Mouse (Mus musculus) MEL (cell line): ENCODE data around the gene Rexo4. TPM values are rescaled to one million over a fixed set of nuclear protein-coding genes. Genes with fewer than 3 reads are reported as not detected.
A peak's percentile ranks its signal among the peaks of the same experiment; 100 is the strongest.

Experiments used
- DNase-seq: peaks from one replicate; pipeline ENCODE4 v3.0.0; 2011; ENCODE audit warnings: low read depth, low spot score
- H3K27ac ChIP-seq: 2 replicates; pipeline ENCODE4 v1.5.1; 2012; ENCODE audit warnings: low read depth, mild to moderate bottlenecking, control low read depth, low read length, moderate library complexity; ENCODE audit not compliant: control insufficient read depth
- H3K27me3 ChIP-seq, 2 experiments: fragments of 150-350 bp in 1 of 2; sonication (generic) in 1 of 2; 2 replicates each; pipeline ENCODE4 v1.6.1; 2012; ENCODE audit warnings: low read length in 2 of 2, mild to moderate bottlenecking in 2 of 2, improper control_type of control experiment in 1 of 2, moderate library complexity in 1 of 2; ENCODE audit not compliant: insufficient read depth in 2 of 2, control insufficient read depth in 1 of 2
- H3K36me3 ChIP-seq, 2 experiments: 2 replicates each; pipeline ENCODE4 v1.6.1; 2012 to 2014; ENCODE audit warnings: low read length in 2 of 2, improper control_type of control experiment in 1 of 2, inconsistent platforms in 1 of 2, mild to moderate bottlenecking in 1 of 2; ENCODE audit not compliant: insufficient read depth in 2 of 2, control insufficient read depth in 1 of 2
- H3K4me1 ChIP-seq, 2 experiments: fragments of 150-350 bp in 1 of 2; sonication (generic) in 1 of 2; 2 replicates each; pipeline ENCODE4 v1.6.1; 2012; ENCODE audit warnings: low read length in 2 of 2, improper control_type of control experiment in 1 of 2, mild to moderate bottlenecking in 1 of 2; ENCODE audit not compliant: insufficient read depth in 2 of 2, control insufficient read depth in 1 of 2
- H3K4me3 ChIP-seq, 2 experiments: fragments of 150-350 bp in 1 of 2; sonication (generic) in 1 of 2; 2 replicates each; pipeline ENCODE4 v1.5.1; 2012; ENCODE audit warnings: low read depth in 2 of 2, low read length in 2 of 2, mild to moderate bottlenecking in 2 of 2, moderate library complexity in 2 of 2, control low read depth in 1 of 2, improper control_type of control experiment in 1 of 2; ENCODE audit not compliant: control insufficient read depth in 1 of 2, insufficient read depth in 1 of 2
- H3K79me2 ChIP-seq: 2 replicates; pipeline ENCODE4 v1.6.1; 2012; ENCODE audit warnings: mild to moderate bottlenecking, low read length, moderate library complexity; ENCODE audit not compliant: control insufficient read depth, poor library complexity, insufficient read depth
- H3K9ac ChIP-seq: 2 replicates; pipeline ENCODE4 v1.6.1; 2012; ENCODE audit warnings: low read depth, mild to moderate bottlenecking, control low read depth, low read length, moderate library complexity; ENCODE audit not compliant: control insufficient read depth, poor library complexity, severe bottlenecking
- H3K9me3 ChIP-seq: fragments of 150-350 bp; sonication (generic); replicated peaks from 2 replicates; pipeline ENCODE4 v1.6.1; 2012; ENCODE audit warnings: mild to moderate bottlenecking, low read length, improper control_type of control experiment, moderate library complexity; ENCODE audit not compliant: insufficient read depth
- BHLHE40 ChIP-seq: IDR thresholded peaks from 2 replicates; pipeline ENCODE4 v1.6.1; 2012; ENCODE audit warnings: low read depth, mild to moderate bottlenecking, inconsistent platforms, low read length, improper control_type of control experiment, borderline replicate concordance
- CTCF ChIP-seq, 3 experiments: IDR thresholded peaks in 2 of 3; conservative IDR thresholded peaks in 1 of 3; 2 replicates each; pipeline ENCODE4 v1.5.1; 2011 to 2012; ENCODE audit warnings: low read length in 3 of 3, low read depth in 2 of 3, mild to moderate bottlenecking in 2 of 3, improper control_type of control experiment in 1 of 3, inconsistent platforms in 1 of 3, mixed read lengths in 1 of 3, moderate library complexity in 1 of 3; ENCODE audit not compliant: control insufficient read depth in 1 of 3, insufficient read depth in 1 of 3, poor library complexity in 1 of 3, severe bottlenecking in 1 of 3
- E2F4 ChIP-seq: IDR thresholded peaks from 2 replicates; pipeline ENCODE4 v1.6.1; 2011; ENCODE audit warnings: low read depth, low read length, improper control_type of control experiment, borderline replicate concordance
- GABPA ChIP-seq: IDR thresholded peaks from 2 replicates; pipeline ENCODE4 v1.6.1; 2012; ENCODE audit warnings: low read depth, mild to moderate bottlenecking, inconsistent platforms, low read length, improper control_type of control experiment, moderate library complexity
- GATA1 ChIP-seq: IDR thresholded peaks from 2 replicates; pipeline ENCODE4 v1.6.1; 2011; ENCODE audit warnings: low read depth, low read length, improper control_type of control experiment
- JUND ChIP-seq: IDR thresholded peaks from 2 replicates; pipeline ENCODE4 v1.6.1; 2011; ENCODE audit warnings: low read depth, mild to moderate bottlenecking, improper control_type of control experiment, low read length
- RAD21 ChIP-seq: IDR thresholded peaks from 2 replicates; pipeline ENCODE4 v1.6.1; 2011; ENCODE audit warnings: mild to moderate bottlenecking, low read depth, low read length, improper control_type of control experiment
- RCOR1 ChIP-seq: IDR thresholded peaks from 2 replicates; pipeline ENCODE4 v1.6.1; 2012; ENCODE audit warnings: low read depth, mild to moderate bottlenecking, inconsistent platforms, low read length, improper control_type of control experiment
- SMC3 ChIP-seq: IDR thresholded peaks from 2 replicates; pipeline ENCODE4 v1.6.1; 2011; ENCODE audit warnings: low read depth, low read length, improper control_type of control experiment
- USF2 ChIP-seq, 2 experiments: IDR thresholded peaks; 2 replicates each; pipeline ENCODE4 v1.6.1; 2011 to 2012; ENCODE audit warnings: improper control_type of control experiment in 2 of 2, low read length in 2 of 2, borderline replicate concordance in 1 of 2, inconsistent platforms in 1 of 2, low read depth in 1 of 2, mild to moderate bottlenecking in 1 of 2; ENCODE audit not compliant: insufficient read depth in 1 of 2
- ZC3H11A ChIP-seq: IDR thresholded peaks from 2 replicates; pipeline ENCODE4 v1.6.1; 2012; ENCODE audit warnings: low read depth, mild to moderate bottlenecking, inconsistent platforms, low read length, improper control_type of control experiment
- ZNF384 ChIP-seq: IDR thresholded peaks from 2 replicates; pipeline ENCODE4 v1.6.1; 2012; ENCODE audit warnings: low read depth, mild to moderate bottlenecking, inconsistent platforms, low read length, improper control_type of control experiment
- polyA plus RNA-seq, 2 experiments: library from polyadenylated mRNA; stranded (reverse) in 1 of 2; unstranded in 1 of 2; fragments of >175 nt in 1 of 2; fragments of >200 nt in 1 of 2; gene quantifications; 2 replicates each; pipeline versions ENCODE4 v1.2.1 to v1.2.4; 2012; ENCODE audit warnings: low replicate concordance in 2 of 2, low read depth in 1 of 2; ENCODE audit not compliant: insufficient read length in 2 of 2, insufficient read depth in 1 of 2, missing spikeins in 1 of 2
- total RNA-seq: library from RNA; depleted of rRNA; stranded (reverse); fragments of 300-350 nt; gene quantifications from 2 replicates; pipeline ENCODE4 v1.2.3, GENCODE M21; 2012

Gene Rexo4
- total and polyA plus RNA-seq, 3 experiments = 52.4 to 66.6 TPM; not detected in 1

DNA sequence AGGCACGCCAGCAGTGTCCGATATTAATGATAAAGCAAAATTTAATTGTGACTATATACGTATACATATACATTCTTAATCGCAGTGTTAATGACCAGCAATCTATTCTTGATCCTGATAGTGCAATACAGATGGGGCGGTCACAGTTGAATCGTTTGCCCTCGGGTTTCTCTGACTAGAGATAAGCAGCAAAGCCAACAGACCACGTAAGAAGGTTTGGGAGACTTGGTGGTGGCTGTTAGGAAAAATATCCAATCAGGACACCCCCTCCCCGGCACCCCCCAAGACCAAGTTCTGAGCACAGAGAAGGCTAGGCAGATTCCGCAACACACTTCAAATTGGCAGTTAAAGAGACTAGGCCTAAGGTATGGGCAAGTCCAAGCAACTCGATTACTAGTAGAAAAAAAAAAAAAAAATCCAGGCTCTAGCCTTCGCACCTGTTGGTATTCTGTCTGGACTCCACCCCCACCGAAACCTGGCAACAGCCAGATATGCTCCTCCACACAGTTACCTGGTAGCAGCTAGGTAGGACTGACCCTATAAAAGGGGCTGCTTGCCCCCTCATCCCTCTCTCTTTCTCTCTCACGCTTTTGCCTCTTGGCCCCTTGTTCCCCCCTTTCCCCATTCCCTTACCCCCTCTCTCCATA, 661 bp upstream of the Rexo4 start:
- TF ChIP-seq JUND (0 out of 2 replicates have a peak, but pooled peaks have one; percentile 7), GATA1 (peak; percentile 40), RAD21 (no peak), BHLHE40 (0 out of 2 replicates have a peak, but pooled peaks have one; percentile 11), E2F4 (no peak)
- Histone ChIP-seq H3K79me2 (peaks cover 26% of the 10 kb centered on the region), H3K27me3 (no peaks in the 10 kb centered on the region), H3K9ac (peak overlapping the region; percentile 93), H3K27ac (peak overlapping the region; percentile 93), H3K9me3 (no peaks in the 10 kb centered on the region), H3K36me3 (peaks cover 2 to 17% of the 10 kb centered on the region in 2 experiments; a peak in 3 of 4 replicates), H3K4me1 (peaks cover 2 to 16% of the 10 kb centered on the region in 2 experiments; a peak in 3 of 4 replicates), H3K4me3 (peak overlapping the region; percentile 88 to 89)
- DNase-seq = no peak

DNA sequence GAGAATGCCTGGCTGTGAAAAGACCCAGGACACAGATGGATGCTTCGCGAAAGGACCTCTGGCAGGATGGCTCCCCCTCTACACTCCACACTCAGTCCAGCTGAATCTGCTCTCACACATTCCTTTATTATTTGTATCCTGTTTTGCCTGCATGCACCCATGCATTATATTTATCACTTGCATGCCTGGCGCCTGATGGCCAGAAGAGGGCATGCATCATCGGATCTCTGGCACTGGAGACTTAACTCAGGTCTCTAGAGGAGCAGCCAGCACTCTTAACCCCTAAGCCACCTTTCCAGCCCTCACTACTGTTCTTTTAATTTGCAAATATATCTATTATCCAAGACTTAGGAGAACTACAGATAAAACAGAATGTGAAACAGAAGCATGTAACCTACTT, 3.4 kb downstream of the Rexo4 start:
- peaks cover 26% of the 10 kb centered on the region for H3K79me2 ChIP-seq
- H3K36me3 ChIP-seq = peaks cover 16 to 17% of the 10 kb centered on the region in 2 experiments
- no peaks in the 10 kb centered on the region for H3K9me3 ChIP-seq
- H3K9ac ChIP-seq = no peak overlapping the region
- H3K27ac ChIP-seq = no peak overlapping the region
- no peak overlapping the region for H3K4me3 ChIP-seq
- no peaks in the 10 kb centered on the region for H3K27me3 ChIP-seq
- H3K4me1 ChIP-seq = peaks cover 2 to 16% of the 10 kb centered on the region in 2 experiments; a peak in 3 of 4 replicates
- no peak for TF ChIP-seq USF2 (IDR thresholded peaks at IDR 0.05; ENCODE audit: borderline replicate concordance in 1 of 2, insufficient read depth in 1 of 2, low read depth in 1 of 2, low read length in 2 of 2)
- TF ChIP-seq CTCF (IDR thresholded peaks at IDR 0.05 in 2 of 3, conservative IDR thresholded peaks at IDR 0.05 in 1 of 3; ENCODE audit: control insufficient read depth in 1 of 3, insufficient read depth in 1 of 3, low read depth in 2 of 3, low read length in 3 of 3, poor library complexity in 1 of 3, severe bottlenecking in 1 of 3) = peak; percentile 21 to 41 (median 37); a peak in 5 of 6 replicates
- TF ChIP-seq RCOR1 = no peak
- no peak for TF ChIP-seq JUND
- peak; percentile 32; the same call in 1 of the 2 replicates for TF ChIP-seq SMC3
- peak; percentile 32 for DNase-seq

GRCm38 (mm10) chr2:26957488-26957859, 6.7 kb downstream of the Rexo4 start:
- Histone ChIP-seq H3K4me1 (peaks cover 2 to 6% of the 10 kb centered on the region in 2 experiments; a peak in 1 of 4 replicates), H3K36me3 (peaks cover 8 to 23% of the 10 kb centered on the region in 2 experiments), H3K9ac (no peak overlapping the region), H3K79me2 (peaks cover 11% of the 10 kb centered on the region), H3K4me3 (no peak overlapping the region), H3K27me3 (no peaks in the 10 kb centered on the region)
- DNase-seq = no peak
- no peak for TF ChIP-seq ZC3H11A
- no peak for TF ChIP-seq ZNF384
- no peak for TF ChIP-seq GABPA
- TF ChIP-seq, all 39 proteins: peak for 0
- Histone ChIP-seq H3K9me3 (no peaks in the 10 kb centered on the region), H3K27ac (no peak overlapping the region)
